Mouse (Mus musculus): ENCODE results near the gene Mrps11. TPM values are rescaled to one million over a fixed set of nuclear protein-coding genes. Genes with fewer than 3 reads are reported as not detected.

Gene Mrps11
- polyA plus RNA-seq, 1 experiment from 2014 or later, result 49.2 TPM

- H3K4me1 ChIP-seq (replicated peaks), result no peaks in the 10 kb centered on the region
- no peak overlapping the region for H3K9ac ChIP-seq
- H3K9me3 ChIP-seq (replicated peaks), result 0 out of 2 replicates have a peak, but pooled peaks cover under 1% of the 10 kb centered on the region
- H3K27me3 ChIP-seq (replicated peaks), result no peaks in the 10 kb centered on the region
- no peaks in the 10 kb centered on the region for H3K36me3 ChIP-seq
- H3K27ac ChIP-seq (ENCODE audit: poor library complexity, severe bottlenecking), result no peak overlapping the region
- ATAC-seq (ENCODE audit: insufficient number of reproducible peaks, low FRiP score), result no peak
- H3K4me3 ChIP-seq, result no peak overlapping the region
- H3K4me2 ChIP-seq, result peak overlapping the region; percentile 27; the same call in 1 of the 2 replicates
- WGBS, result 24% methylated on average over 18 of the region's 18 CpGs
Measured at GRCm38 (mm10) chr7:78766019-78766683, 16.8 kb upstream of the Mrps11 start.

- Histone ChIP-seq H3K9ac (no peak overlapping the region), H3K4me2 (no peak overlapping the region), H3K27me3 (replicated peaks) (no peaks in the 10 kb centered on the region), H3K4me1 (replicated peaks) (no peaks in the 10 kb centered on the region), H3K9me3 (replicated peaks) (0 out of 2 replicates have a peak, but pooled peaks cover 3% of the 10 kb centered on the region), H3K36me3 (peaks cover 5% of the 10 kb centered on the region), H3K4me3 (no peak overlapping the region), H3K27ac (ENCODE audit: poor library complexity, severe bottlenecking) (no peak overlapping the region)
- WGBS, result 82% methylated on average over 12 of the region's 12 CpGs
- no peak for ATAC-seq (ENCODE audit: insufficient number of reproducible peaks, low FRiP score)
Measured at GRCm38 (mm10) chr7:78767929-78768531, 14.9 kb upstream of the Mrps11 start.

GRCm38 (mm10) chr7:78769075-78769652, 13.8 kb upstream of the Mrps11 start:
- Histone ChIP-seq H3K9me3 (replicated peaks) (0 out of 2 replicates have a peak, but pooled peaks cover 3% of the 10 kb centered on the region), H3K4me1 (replicated peaks) (no peaks in the 10 kb centered on the region), H3K4me2 (no peak overlapping the region), H3K27me3 (replicated peaks) (no peaks in the 10 kb centered on the region), H3K9ac (no peak overlapping the region), H3K4me3 (no peak overlapping the region), H3K36me3 (peaks cover 14% of the 10 kb centered on the region), H3K27ac (ENCODE audit: poor library complexity, severe bottlenecking) (no peak overlapping the region)
- WGBS, result 45% methylated on average over 7 of the region's 7 CpGs
- no peak for ATAC-seq (ENCODE audit: insufficient number of reproducible peaks, low FRiP score)

GRCm38 (mm10) chr7:78770936-78771335, 12.0 kb upstream of the Mrps11 start:
- H3K4me2 ChIP-seq, result no peak overlapping the region
- peaks cover 31% of the 10 kb centered on the region for H3K36me3 ChIP-seq
- WGBS, result 80% methylated on average over 5 of the region's 5 CpGs
- H3K9me3 ChIP-seq (replicated peaks), result 0 out of 2 replicates have a peak, but pooled peaks cover 3% of the 10 kb centered on the region
- no peak for ATAC-seq (ENCODE audit: insufficient number of reproducible peaks, low FRiP score)
- H3K4me1 ChIP-seq (replicated peaks), result no peaks in the 10 kb centered on the region
- no peak overlapping the region for H3K4me3 ChIP-seq
- H3K27ac ChIP-seq (ENCODE audit: poor library complexity, severe bottlenecking), result no peak overlapping the region
- no peak overlapping the region for H3K9ac ChIP-seq
- no peaks in the 10 kb centered on the region for H3K27me3 ChIP-seq (replicated peaks)

- Histone ChIP-seq H3K4me2 (no peak overlapping the region), H3K4me1 (replicated peaks) (peaks cover 8% of the 10 kb centered on the region), H3K4me3 (no peak overlapping the region), H3K27me3 (replicated peaks) (no peaks in the 10 kb centered on the region), H3K9me3 (replicated peaks) (no peaks in the 10 kb centered on the region), H3K36me3 (peaks cover 65% of the 10 kb centered on the region), H3K9ac (no peak overlapping the region), H3K27ac (ENCODE audit: poor library complexity, severe bottlenecking) (no peak overlapping the region)
- ATAC-seq (ENCODE audit: insufficient number of reproducible peaks, low FRiP score), result no peak
- WGBS, result 93% methylated on average over 5 of the region's 5 CpGs
Measured at GRCm38 (mm10) chr7:78778741-78779140, 4.2 kb upstream of the Mrps11 start.

- H3K4me2 ChIP-seq, result no peak overlapping the region
- WGBS, result 67% methylated on average over 5 of the region's 5 CpGs
- no peaks in the 10 kb centered on the region for H3K27me3 ChIP-seq (replicated peaks)
- H3K9me3 ChIP-seq (replicated peaks), result no peaks in the 10 kb centered on the region
- no peak overlapping the region for H3K9ac ChIP-seq
- no peak overlapping the region for H3K27ac ChIP-seq (ENCODE audit: poor library complexity, severe bottlenecking)
- ATAC-seq (ENCODE audit: insufficient number of reproducible peaks, low FRiP score), result no peak
- peaks cover 38% of the 10 kb centered on the region for H3K36me3 ChIP-seq
- H3K4me1 ChIP-seq (replicated peaks), result peaks cover 10% of the 10 kb centered on the region
- H3K4me3 ChIP-seq, result no peak overlapping the region
Measured at GRCm38 (mm10) chr7:78785906-78786305, 3.0 kb downstream of the Mrps11 start.

- 81% methylated on average over 12 of the region's 12 CpGs for WGBS
Measured at GRCm38 (mm10) chr7:78787793-78788380, 5.0 kb downstream of the Mrps11 start.

GRCm38 (mm10) chr7:78791359-78792222, 8.7 kb downstream of the Mrps11 start:
- H3K4me3 ChIP-seq, result no peak overlapping the region
- H3K4me2 ChIP-seq, result no peak overlapping the region
- H3K4me1 ChIP-seq (replicated peaks), result peaks cover 18% of the 10 kb centered on the region
- no peak for ATAC-seq (ENCODE audit: insufficient number of reproducible peaks, low FRiP score)
- 84% methylated on average over 15 of the region's 15 CpGs for WGBS
- H3K27ac ChIP-seq (ENCODE audit: poor library complexity, severe bottlenecking), result no peak overlapping the region
- H3K9me3 ChIP-seq (replicated peaks), result no peaks in the 10 kb centered on the region
- H3K36me3 ChIP-seq, result peaks cover 38% of the 10 kb centered on the region
- no peaks in the 10 kb centered on the region for H3K27me3 ChIP-seq (replicated peaks)
- H3K9ac ChIP-seq, result no peak overlapping the region

More at GRCm38 (mm10) chr7:78787793-78788380, 5.0 kb downstream of the Mrps11 start:
- Histone ChIP-seq H3K9ac (no peak overlapping the region), H3K4me1 (replicated peaks) (peaks cover 5% of the 10 kb centered on the region), H3K27ac (ENCODE audit: poor library complexity, severe bottlenecking) (no peak overlapping the region), H3K9me3 (replicated peaks) (no peaks in the 10 kb centered on the region), H3K4me3 (no peak overlapping the region), H3K36me3 (peaks cover 50% of the 10 kb centered on the region), H3K4me2 (no peak overlapping the region), H3K27me3 (replicated peaks) (no peaks in the 10 kb centered on the region)
- ATAC-seq (ENCODE audit: insufficient number of reproducible peaks, low FRiP score), result no peak

GRCm38 (mm10) chr7:78793895-78794570, 11.1 kb downstream of the Mrps11 start:
- Histone ChIP-seq H3K27me3 (replicated peaks) (peaks cover 14% of the 10 kb centered on the region), H3K27ac (ENCODE audit: poor library complexity, severe bottlenecking) (peak overlapping the region; percentile 19; the same call in 1 of the 2 replicates), H3K9me3 (replicated peaks) (no peaks in the 10 kb centered on the region), H3K4me1 (replicated peaks) (peaks cover 18% of the 10 kb centered on the region), H3K4me2 (no peak overlapping the region), H3K4me3 (no peak overlapping the region), H3K9ac (no peak overlapping the region), H3K36me3 (peaks cover 32% of the 10 kb centered on the region)
- WGBS, result 76% methylated on average over 13 of the region's 13 CpGs
- no peak for ATAC-seq (ENCODE audit: insufficient number of reproducible peaks, low FRiP score)

GRCm38 (mm10) chr7:78794571-78795092, 11.7 kb downstream of the Mrps11 start:
- no peak overlapping the region for H3K4me3 ChIP-seq
- no peaks in the 10 kb centered on the region for H3K9me3 ChIP-seq (replicated peaks)
- H3K27me3 ChIP-seq (replicated peaks), result peaks cover 14% of the 10 kb centered on the region
- peak; percentile 43 for ATAC-seq (ENCODE audit: insufficient number of reproducible peaks, low FRiP score)
- peak overlapping the region; percentile 19; the same call in 1 of the 2 replicates for H3K27ac ChIP-seq (ENCODE audit: poor library complexity, severe bottlenecking)
- H3K9ac ChIP-seq, result no peak overlapping the region
- H3K4me1 ChIP-seq (replicated peaks), result peaks cover 18% of the 10 kb centered on the region
- no peak overlapping the region for H3K4me2 ChIP-seq
- peaks cover 26% of the 10 kb centered on the region for H3K36me3 ChIP-seq
- 43% methylated on average over 6 of the region's 6 CpGs for WGBS
